Mouse (Mus musculus) thymus, adult 2 months (tissue): ENCODE data around the gene Ednrb. TPM values are rescaled to one million over a fixed set of nuclear protein-coding genes. Genes with fewer than 3 reads are reported as not detected.

Source experiments
- DNase-seq: peaks from one replicate; pipeline ENCODE4 v3.0.0; 2021
- H3K27ac ChIP-seq: fragments of 200-500 bp; 2 replicates; pipeline ENCODE4 v1.5.1; 2012; ENCODE audit warnings: low read length, control low read depth; ENCODE audit not compliant: control insufficient read depth, insufficient read depth
- H3K27me3 ChIP-seq: fragments of 200-500 bp; 2 replicates; pipeline ENCODE4 v1.6.1; 2012; ENCODE audit warnings: mild to moderate bottlenecking, low read length, moderate library complexity, mixed read lengths; ENCODE audit not compliant: control insufficient read depth, insufficient read depth
- H3K36me3 ChIP-seq: fragments of 200-500 bp; 2 replicates; pipeline ENCODE4 v1.6.1; 2012; ENCODE audit warnings: mild to moderate bottlenecking, low read length, moderate library complexity; ENCODE audit not compliant: control insufficient read depth, insufficient read depth
- H3K4me1 ChIP-seq: fragments of 200-500 bp; replicated peaks from 2 replicates; pipeline ENCODE4 v1.6.1; 2012; ENCODE audit warnings: low read length; ENCODE audit not compliant: control insufficient read depth, insufficient read depth
- H3K4me3 ChIP-seq: fragments of 200-500 bp; 2 replicates; pipeline ENCODE4 v1.5.1; 2012; ENCODE audit warnings: mild to moderate bottlenecking, low read length, control low read depth, moderate library complexity; ENCODE audit not compliant: control insufficient read depth, insufficient read depth
- CTCF ChIP-seq: fragments of 200-500 bp; IDR thresholded peaks from 2 replicates; pipeline ENCODE4 v1.5.1; 2012; ENCODE audit warnings: mild to moderate bottlenecking, control low read depth, low read length, moderate library complexity, borderline replicate concordance; ENCODE audit not compliant: control insufficient read depth, poor library complexity, insufficient read depth; ENCODE audit errors: extremely low read depth
- POLR2A ChIP-seq: fragments of 200-500 bp; IDR thresholded peaks from 2 replicates; pipeline ENCODE4 v1.6.1; 2012; ENCODE audit warnings: mild to moderate bottlenecking, low read length, control low read depth, moderate library complexity; ENCODE audit not compliant: control insufficient read depth, poor library complexity, insufficient read depth; ENCODE audit errors: extremely low read depth
- WGBS: fragments of 180-500 bp; shearing (Covaris S2); methylation state at CpG from one replicate; pipeline ENCODE4 v1.1.7; 2018; 5-methylcytosine and 5-hydroxymethylcytosine counted together
- polyA plus RNA-seq: library from polyadenylated mRNA; depleted of rRNA; stranded (reverse); fragments of >200 nt; gene quantifications from 2 replicates; pipeline ENCODE4 v1.2.3, GENCODE M21; 2012; rRNA removed

The Ednrb gene
- polyA plus RNA-seq, result 0.82 and 1.0 TPM in 2 replicates

- Histone ChIP-seq H3K4me1 (no peaks in the 10 kb centered on the region), H3K36me3 (no peaks in the 10 kb centered on the region), H3K27ac (no peak within 1 kb of the TSS), H3K27me3 (0 out of 2 replicates have a peak, but pooled peaks cover 3% of the 10 kb centered on the region), H3K4me3 (no peak within 1 kb of the TSS)
- WGBS, result 9% methylated on average over 24 of the region's 24 CpGs
- TF ChIP-seq CTCF, result no peak
- TF ChIP-seq POLR2A, result no peak
- no peak for DNase-seq
These were observed at the start of gene Ednrb for GRCm38 (mm10) chr14:103844011-103844549. Ednrb (minus strand) TSS chr14:103844402.

DNA sequence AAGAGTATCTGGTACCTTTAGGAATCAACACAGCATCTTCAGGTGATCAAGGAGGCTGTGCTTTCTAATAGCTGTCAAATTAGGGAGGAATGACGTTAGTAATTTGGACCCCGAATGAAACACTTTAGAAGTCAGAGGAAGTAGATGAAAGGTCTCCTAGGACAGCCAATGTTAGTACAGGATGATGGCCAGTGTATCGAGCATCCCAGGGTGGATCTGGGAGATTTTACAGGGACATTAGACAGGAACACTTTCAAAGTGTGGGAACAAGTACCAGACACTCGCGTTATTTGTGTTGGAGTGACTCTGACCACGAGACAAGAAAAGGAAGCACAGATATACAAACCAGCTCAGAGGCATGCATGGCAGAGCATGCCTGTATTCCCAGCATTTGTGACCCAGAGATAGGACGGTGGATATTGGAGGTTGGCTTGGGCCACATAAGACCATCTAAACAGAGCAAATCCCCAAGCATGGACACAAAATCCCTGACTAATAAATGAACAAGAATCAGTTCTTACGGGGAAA, 48.3 kb upstream of the Ednrb start:
- WGBS, result 79% methylated on average over 8 of the region's 8 CpGs
- Histone ChIP-seq H3K27me3 (no peaks in the 10 kb centered on the region), H3K4me1 (no peaks in the 10 kb centered on the region), H3K4me3 (no peak overlapping the region), H3K27ac (no peak overlapping the region), H3K36me3 (no peaks in the 10 kb centered on the region)
- no peak for TF ChIP-seq CTCF
- TF ChIP-seq POLR2A, result no peak
- no peak for DNase-seq

- WGBS, result 88% methylated on average over 4 of the region's 4 CpGs
- no peaks in the 10 kb centered on the region for H3K36me3 ChIP-seq
- H3K4me3 ChIP-seq, result no peak overlapping the region
- no peaks in the 10 kb centered on the region for H3K4me1 ChIP-seq
- DNase-seq, result no peak
- H3K27me3 ChIP-seq, result no peaks in the 10 kb centered on the region
- TF ChIP-seq CTCF, result no peak
- no peak for TF ChIP-seq POLR2A
- no peak overlapping the region for H3K27ac ChIP-seq
These were observed 46.6 kb upstream of the Ednrb start for GRCm38 (mm10) chr14:103890761-103891160.

DNA sequence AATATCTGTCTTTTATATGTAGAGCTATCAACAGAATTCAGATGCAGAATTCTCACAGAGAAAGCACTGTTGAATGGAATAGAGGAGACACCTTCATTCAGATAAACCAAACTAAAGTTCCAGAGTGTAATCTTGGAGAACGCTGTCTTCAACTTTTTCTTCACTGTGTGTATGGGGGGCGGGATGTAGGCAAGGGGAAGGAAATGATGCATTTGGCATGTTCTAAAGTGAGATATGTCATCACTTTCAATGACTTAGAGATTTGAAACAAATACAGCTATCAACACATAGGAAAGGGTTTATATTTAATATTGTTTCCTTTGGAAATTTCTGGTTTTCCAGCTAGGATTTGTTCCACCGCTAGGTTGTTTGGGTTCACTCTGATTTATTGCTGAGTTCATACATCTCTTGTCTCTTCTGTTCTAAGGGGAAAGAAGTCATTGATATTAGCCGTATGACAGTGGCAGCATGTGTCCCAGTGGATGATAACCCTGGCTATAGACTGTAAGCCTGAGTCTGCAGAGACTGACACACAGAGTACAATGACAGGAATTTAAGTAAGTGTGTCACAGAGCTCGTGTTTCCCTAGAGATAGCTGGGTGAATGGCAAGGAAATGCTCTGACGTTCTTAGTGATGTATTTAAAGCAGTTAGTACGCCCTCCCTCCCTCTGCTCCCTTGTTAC, 40.8 kb upstream of the Ednrb start:
- H3K4me3 ChIP-seq, result no peak overlapping the region
- H3K27me3 ChIP-seq, result no peaks in the 10 kb centered on the region
- no peaks in the 10 kb centered on the region for H3K4me1 ChIP-seq
- H3K36me3 ChIP-seq, result no peaks in the 10 kb centered on the region
- TF ChIP-seq CTCF, result no peak
- TF ChIP-seq POLR2A, result no peak
- no peak for DNase-seq
- WGBS, result 80% methylated on average over 7 of the region's 7 CpGs
- no peak overlapping the region for H3K27ac ChIP-seq

DNA sequence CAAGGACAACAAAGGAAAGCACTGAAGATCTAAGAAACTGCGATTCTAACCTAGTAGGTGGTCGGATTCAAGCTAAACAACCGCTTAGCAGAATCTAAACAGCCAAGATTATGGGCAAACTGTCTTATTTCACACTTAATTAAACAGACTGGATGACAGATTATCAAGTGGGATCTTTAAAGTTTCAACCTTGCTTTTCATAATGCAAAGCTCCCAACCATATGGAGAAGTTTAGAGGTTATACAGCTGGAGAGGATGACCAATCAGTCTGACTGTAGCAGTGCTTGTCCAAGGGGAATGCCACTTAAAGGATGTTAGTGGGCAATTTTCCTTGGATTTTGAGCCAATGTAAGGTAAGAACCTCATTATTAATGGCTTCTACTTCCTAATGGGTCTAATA, 38.7 kb upstream of the Ednrb start:
- H3K27me3 ChIP-seq, result no peaks in the 10 kb centered on the region
- H3K4me1 ChIP-seq, result no peaks in the 10 kb centered on the region
- no peak overlapping the region for H3K27ac ChIP-seq
- H3K36me3 ChIP-seq, result no peaks in the 10 kb centered on the region
- WGBS, result 94% methylated on average over 3 of the region's 3 CpGs
- no peak overlapping the region for H3K4me3 ChIP-seq
- TF ChIP-seq POLR2A (no peak), CTCF (no peak)
- DNase-seq, result no peak

GRCm38 (mm10) chr14:103877117-103877516, 32.9 kb upstream of the Ednrb start:
- no peak overlapping the region for H3K27ac ChIP-seq
- no peak for DNase-seq

More at GRCm38 (mm10) chr14:103877117-103877516, 32.9 kb upstream of the Ednrb start:
- H3K4me1 ChIP-seq, result no peaks in the 10 kb centered on the region
- no peak overlapping the region for H3K4me3 ChIP-seq
- no peaks in the 10 kb centered on the region for H3K36me3 ChIP-seq
- TF ChIP-seq CTCF (no peak), POLR2A (no peak)
- H3K27me3 ChIP-seq, result no peaks in the 10 kb centered on the region
- whole genome bisulfite sequencing, result 97% methylated on average over 2 of the region's 2 CpGs
